Mouse (Mus musculus) forebrain, embryonic 15.5 days (tissue): ENCODE measurements around the gene Arih1. TPM values are rescaled to one million over a fixed set of nuclear protein-coding genes. Genes with fewer than 3 reads are reported as not detected.

Experiments used
- ATAC-seq: fragments of 200-750 bp; cut with Nextera tagmentation; replicated peaks from 2 replicates; pipeline ENCODE4 v1.8.0; 2017; ENCODE audit warnings: mild to moderate bottlenecking, moderate TSS enrichment, moderate library complexity
- H3K27ac ChIP-seq: fragments of 300-500 bp; sonication (generic); replicated peaks from 2 replicates; pipeline ENCODE4 v1.5.1; 2015; ENCODE audit warnings: mild to moderate bottlenecking, inconsistent platforms
- H3K27me3 ChIP-seq: fragments of 300-500 bp; sonication (generic); 2 replicates; pipeline ENCODE4 v1.6.1; 2015; ENCODE audit warnings: inconsistent platforms
- H3K36me3 ChIP-seq: fragments of 300-500 bp; sonication (generic); 2 replicates; pipeline ENCODE4 v1.6.1; 2015; ENCODE audit warnings: mild to moderate bottlenecking, inconsistent platforms
- H3K4me1 ChIP-seq: fragments of 300-500 bp; sonication (generic); 2 replicates; pipeline ENCODE4 v1.6.1; 2015; ENCODE audit warnings: inconsistent platforms
- H3K4me2 ChIP-seq: fragments of 300-500 bp; sonication (generic); replicated peaks from 2 replicates; pipeline ENCODE4 v1.6.1; 2015; ENCODE audit warnings: mild to moderate bottlenecking, inconsistent platforms
- H3K4me3 ChIP-seq: fragments of 300-500 bp; sonication (generic); 2 replicates; pipeline ENCODE4 v1.5.1; 2015; ENCODE audit warnings: mild to moderate bottlenecking, inconsistent platforms
- H3K9ac ChIP-seq: fragments of 300-500 bp; sonication (generic); replicated peaks from 2 replicates; pipeline ENCODE4 v1.6.1; 2015; ENCODE audit warnings: mild to moderate bottlenecking, inconsistent platforms
- H3K9me3 ChIP-seq: fragments of 300-500 bp; sonication (generic); 2 replicates; pipeline ENCODE4 v1.6.1; 2016; ENCODE audit warnings: inconsistent platforms
- WGBS: fragments of 180-500 bp; shearing (Covaris S2); methylation state at CpG from one replicate; pipeline ENCODE4 v1.1.7; 2015; ENCODE audit warnings: mixed read lengths; 5-methylcytosine and 5-hydroxymethylcytosine counted together
- polyA plus RNA-seq: library from polyadenylated mRNA; unstranded; fragments of >200 nt; fragmentation: Nextera tagmentation; extraction: Ambion mirVana; gene quantifications from 2 replicates; pipeline ENCODE4 v1.2.1, GENCODE M21; 2015

The Arih1 gene
- polyA plus RNA-seq, result 18.2 and 18.8 TPM in 2 replicates

DNA sequence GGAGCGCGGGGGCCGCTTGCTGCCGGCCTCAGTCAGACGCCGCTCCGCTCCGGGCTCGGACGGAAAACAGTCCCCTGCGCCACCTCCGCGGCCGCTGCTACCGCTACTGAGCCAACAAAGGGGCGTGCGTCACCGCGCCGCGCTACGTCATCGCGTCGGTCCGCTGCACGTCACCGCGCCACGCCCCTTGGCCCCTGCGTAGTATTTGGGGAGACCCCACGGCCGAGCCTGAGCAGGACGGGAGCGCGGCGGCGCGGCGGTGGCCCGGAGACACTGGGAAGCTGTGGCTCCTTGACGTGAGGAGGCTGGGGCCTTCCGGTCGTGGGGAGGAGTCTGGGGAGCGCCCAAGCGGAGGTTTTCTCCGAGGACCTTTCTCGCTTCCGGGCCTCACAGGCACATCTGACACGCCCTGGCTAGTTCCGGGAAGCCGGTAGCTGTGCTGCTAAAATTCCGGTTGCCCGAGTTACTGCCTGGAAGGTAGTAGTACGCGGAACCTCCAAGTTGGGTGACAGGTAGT, at the start of gene Arih1:
Arih1 (minus strand) TSS at position 70 of the 517 bp plus-strand sequence.
- WGBS, result under 1% methylated on average over 52 of the region's 56 CpGs
- Histone ChIP-seq H3K9me3 (no peaks in the 10 kb centered on the region), H3K36me3 (no peaks in the 10 kb centered on the region), H3K4me2 (peak within 1 kb of the TSS; percentile 80), H3K4me1 (peaks cover 36% of the 10 kb centered on the region), H3K4me3 (peak within 1 kb of the TSS; percentile 96), H3K27me3 (no peaks in the 10 kb centered on the region), H3K27ac (peak within 1 kb of the TSS; percentile 99), H3K9ac (peak within 1 kb of the TSS; percentile 98)
- peak; percentile 99 for ATAC-seq

DNA sequence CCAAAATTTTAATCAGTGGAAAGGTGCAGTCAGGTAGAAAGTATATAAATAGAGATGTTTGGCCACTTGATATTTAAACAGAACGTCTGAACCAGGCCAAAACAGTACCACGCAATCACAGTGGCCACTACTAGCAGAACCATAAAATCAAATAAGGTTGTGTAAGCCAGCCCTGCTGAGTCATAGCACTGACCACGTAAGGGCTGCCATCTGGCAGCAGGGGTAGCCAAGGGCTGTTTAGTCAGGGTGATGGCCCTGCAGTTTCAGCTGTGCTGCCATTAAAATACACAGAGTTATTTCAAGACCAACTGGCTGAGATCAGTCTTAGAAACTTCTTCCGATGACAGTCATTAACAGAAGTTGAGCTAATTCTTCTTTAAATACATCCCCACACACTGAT, 47.5 kb upstream of the Arih1 start:
- no peaks in the 10 kb centered on the region for H3K36me3 ChIP-seq
- no peak overlapping the region for H3K9ac ChIP-seq
- WGBS, result 61% methylated on average over 4 of the region's 4 CpGs
- no peaks in the 10 kb centered on the region for H3K27me3 ChIP-seq
- no peak overlapping the region for H3K4me3 ChIP-seq
- peaks cover 1% of the 10 kb centered on the region for H3K4me1 ChIP-seq
- no peak overlapping the region for H3K27ac ChIP-seq
- H3K4me2 ChIP-seq, result no peak overlapping the region
- H3K9me3 ChIP-seq, result no peaks in the 10 kb centered on the region
- no peak for ATAC-seq

DNA sequence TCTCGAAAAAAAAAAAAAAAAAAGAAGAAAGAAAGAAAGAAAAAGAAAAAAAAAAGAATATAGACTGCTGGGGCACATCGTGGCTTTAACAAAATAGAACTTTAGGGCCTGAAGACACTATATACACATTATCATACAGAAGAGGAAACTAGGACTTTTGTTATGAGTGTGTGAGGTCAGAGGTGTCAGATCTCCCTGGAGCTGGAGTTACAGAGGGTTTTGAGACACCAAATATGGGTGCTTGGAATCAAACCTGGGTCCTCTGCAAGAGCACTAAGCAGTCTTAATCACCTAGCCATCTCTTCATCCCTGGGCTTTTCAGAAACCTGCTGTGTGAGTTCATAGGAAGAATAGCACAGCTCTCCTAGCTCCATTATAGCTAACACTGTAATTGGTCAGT, 47.0 kb upstream of the Arih1 start:
- Histone ChIP-seq H3K9me3 (no peaks in the 10 kb centered on the region), H3K36me3 (no peaks in the 10 kb centered on the region), H3K4me3 (no peak overlapping the region), H3K4me2 (no peak overlapping the region), H3K27ac (no peak overlapping the region), H3K27me3 (no peaks in the 10 kb centered on the region), H3K9ac (no peak overlapping the region), H3K4me1 (no peaks in the 10 kb centered on the region)
- WGBS, result 82% methylated on average over 2 of the region's 2 CpGs
- no peak for ATAC-seq

GRCm38 (mm10) chr9:59531645-59532044, 45.2 kb upstream of the Arih1 start:
- H3K4me3 ChIP-seq, result no peak overlapping the region
- H3K4me1 ChIP-seq, result no peaks in the 10 kb centered on the region
- H3K9ac ChIP-seq, result no peak overlapping the region
- no peak overlapping the region for H3K4me2 ChIP-seq
- no peaks in the 10 kb centered on the region for H3K9me3 ChIP-seq
- ATAC-seq, result no peak
- H3K27ac ChIP-seq, result no peak overlapping the region
- no peaks in the 10 kb centered on the region for H3K36me3 ChIP-seq
- no peaks in the 10 kb centered on the region for H3K27me3 ChIP-seq
- WGBS, result 22% methylated on average over 5 of the region's 5 CpGs

GRCm38 (mm10) chr9:59528274-59528673, 41.9 kb upstream of the Arih1 start:
- H3K9ac ChIP-seq, result no peak overlapping the region
- ATAC-seq, result no peak
- no peak overlapping the region for H3K4me3 ChIP-seq
- H3K27ac ChIP-seq, result no peak overlapping the region
- no peaks in the 10 kb centered on the region for H3K36me3 ChIP-seq
- H3K4me2 ChIP-seq, result no peak overlapping the region
- H3K9me3 ChIP-seq, result no peaks in the 10 kb centered on the region
- 88% methylated on average over 2 of the region's 2 CpGs for WGBS
- no peaks in the 10 kb centered on the region for H3K27me3 ChIP-seq
- no peaks in the 10 kb centered on the region for H3K4me1 ChIP-seq

DNA sequence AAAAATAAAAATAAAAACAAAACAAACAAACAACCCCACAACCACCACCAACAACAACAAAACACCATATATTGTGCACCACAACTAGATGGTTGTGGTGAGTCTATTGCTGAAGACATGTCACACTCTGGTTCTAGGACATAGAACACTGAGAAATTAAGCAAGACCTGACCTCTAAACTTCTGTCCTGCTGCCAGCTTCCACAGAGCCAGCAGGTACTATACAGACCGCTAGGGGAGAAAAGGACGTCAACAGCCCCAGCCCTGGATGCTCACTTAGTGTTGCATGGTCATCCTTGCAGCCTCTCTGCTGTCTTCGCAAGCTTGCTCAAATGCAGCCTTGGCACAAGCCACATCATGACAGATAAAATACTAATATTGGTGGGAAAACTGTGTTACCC, 41.2 kb upstream of the Arih1 start:
- Histone ChIP-seq H3K4me2 (no peak overlapping the region), H3K36me3 (no peaks in the 10 kb centered on the region), H3K27me3 (no peaks in the 10 kb centered on the region), H3K9me3 (no peaks in the 10 kb centered on the region), H3K4me1 (no peaks in the 10 kb centered on the region), H3K27ac (no peak overlapping the region), H3K9ac (no peak overlapping the region), H3K4me3 (no peak overlapping the region)
- ATAC-seq, result no peak
- 78% methylated on average over 3 of the region's 3 CpGs for WGBS

DNA sequence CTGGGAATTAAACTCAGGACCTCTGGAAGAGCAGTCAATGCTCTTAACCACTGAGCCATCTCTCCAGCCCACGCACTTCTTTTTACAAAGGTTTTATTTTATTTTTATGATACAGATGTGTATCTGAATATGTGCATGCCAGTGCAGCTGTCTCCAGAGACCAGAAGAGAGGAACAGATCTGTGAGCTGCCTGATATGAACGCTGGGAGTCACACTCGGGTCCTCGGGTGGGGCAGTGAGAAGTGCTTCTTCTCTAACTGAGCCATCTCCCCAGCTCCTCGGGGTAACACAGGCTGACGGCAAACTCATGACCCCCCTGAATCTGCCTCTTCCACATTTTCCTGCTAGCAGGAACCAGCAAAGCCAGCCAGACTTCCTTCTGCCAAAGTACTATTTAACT, 40.3 kb upstream of the Arih1 start:
- Histone ChIP-seq H3K4me3 (no peak overlapping the region), H3K27me3 (no peaks in the 10 kb centered on the region), H3K27ac (no peak overlapping the region), H3K9ac (no peak overlapping the region), H3K9me3 (no peaks in the 10 kb centered on the region), H3K36me3 (no peaks in the 10 kb centered on the region), H3K4me2 (no peak overlapping the region), H3K4me1 (no peaks in the 10 kb centered on the region)
- no peak for ATAC-seq
- 88% methylated on average over 6 of the region's 6 CpGs for WGBS

- 76% methylated on average over 4 of the region's 4 CpGs for WGBS
- H3K27me3 ChIP-seq, result no peaks in the 10 kb centered on the region
- ATAC-seq, result no peak
- no peaks in the 10 kb centered on the region for H3K36me3 ChIP-seq
- H3K9me3 ChIP-seq, result no peaks in the 10 kb centered on the region
- H3K4me2 ChIP-seq, result no peak overlapping the region
- H3K9ac ChIP-seq, result no peak overlapping the region
- no peak overlapping the region for H3K4me3 ChIP-seq
- H3K4me1 ChIP-seq, result no peaks in the 10 kb centered on the region
- H3K27ac ChIP-seq, result no peak overlapping the region
Observed at GRCm38 (mm10) chr9:59522906-59523305, 36.5 kb upstream of the Arih1 start.

GRCm38 (mm10) chr9:59519396-59519795, 33.0 kb upstream of the Arih1 start:
- Histone ChIP-seq H3K4me3 (no peak overlapping the region), H3K9me3 (no peaks in the 10 kb centered on the region), H3K4me2 (no peak overlapping the region), H3K9ac (no peak overlapping the region), H3K27me3 (no peaks in the 10 kb centered on the region), H3K4me1 (no peaks in the 10 kb centered on the region), H3K27ac (no peak overlapping the region), H3K36me3 (no peaks in the 10 kb centered on the region)
- no peak for ATAC-seq
- WGBS, result 84% methylated on average over 2 of the region's 2 CpGs

- H3K27ac ChIP-seq, result no peak overlapping the region
- no peak overlapping the region for H3K9ac ChIP-seq
- H3K4me3 ChIP-seq, result no peak overlapping the region
- ATAC-seq, result no peak
- no peak overlapping the region for H3K4me2 ChIP-seq
- 67% methylated on average over 5 of the region's 5 CpGs for WGBS
- H3K27me3 ChIP-seq, result no peaks in the 10 kb centered on the region
- no peaks in the 10 kb centered on the region for H3K36me3 ChIP-seq
- H3K4me1 ChIP-seq, result no peaks in the 10 kb centered on the region
- H3K9me3 ChIP-seq, result no peaks in the 10 kb centered on the region
Observed at GRCm38 (mm10) chr9:59518976-59519375, 32.6 kb upstream of the Arih1 start.

GRCm38 (mm10) chr9:59517127-59517526, 30.7 kb upstream of the Arih1 start:
- ATAC-seq, result no peak
- Histone ChIP-seq H3K9ac (no peak overlapping the region), H3K27me3 (no peaks in the 10 kb centered on the region), H3K27ac (no peak overlapping the region), H3K9me3 (no peaks in the 10 kb centered on the region), H3K4me2 (no peak overlapping the region), H3K4me1 (no peaks in the 10 kb centered on the region), H3K4me3 (no peak overlapping the region), H3K36me3 (no peaks in the 10 kb centered on the region)
- 55% methylated on average over 7 of the region's 7 CpGs for WGBS

GRCm38 (mm10) chr9:59515069-59515468, 28.7 kb upstream of the Arih1 start:
- 84% methylated on average over 3 of the region's 3 CpGs for WGBS
- Histone ChIP-seq H3K4me2 (no peak overlapping the region), H3K4me1 (no peaks in the 10 kb centered on the region), H3K9ac (no peak overlapping the region), H3K36me3 (no peaks in the 10 kb centered on the region), H3K27ac (no peak overlapping the region), H3K4me3 (no peak overlapping the region), H3K9me3 (no peaks in the 10 kb centered on the region), H3K27me3 (no peaks in the 10 kb centered on the region)
- no peak for ATAC-seq

- H3K9ac ChIP-seq, result no peak overlapping the region
- no peaks in the 10 kb centered on the region for H3K9me3 ChIP-seq
- 53% methylated on average over 4 of the region's 4 CpGs for WGBS
- no peaks in the 10 kb centered on the region for H3K27me3 ChIP-seq
- no peak overlapping the region for H3K27ac ChIP-seq
- H3K4me1 ChIP-seq, result no peaks in the 10 kb centered on the region
- no peaks in the 10 kb centered on the region for H3K36me3 ChIP-seq
- no peak overlapping the region for H3K4me3 ChIP-seq
- no peak overlapping the region for H3K4me2 ChIP-seq
- ATAC-seq, result no peak
Observed at GRCm38 (mm10) chr9:59512381-59512780, 26.0 kb upstream of the Arih1 start.
